Mouse (Mus musculus) spleen, adult 2 months (tissue): Measurements from ENCODE around the gene Ccdc62.

ENCODE experiments used
- CTCF ChIP-seq: fragments of 200-500 bp; IDR thresholded peaks from 2 replicates; pipeline ENCODE4 v1.5.1; 2011; ENCODE audit warnings: mild to moderate bottlenecking, inconsistent platforms; ENCODE audit not compliant: insufficient read depth, insufficient read length, insufficient replicate concordance; ENCODE audit errors: extremely low read depth
- POLR2A ChIP-seq: fragments of 200-500 bp; IDR thresholded peaks from 2 replicates; pipeline ENCODE4 v1.6.1; 2011; ENCODE audit warnings: low read depth, low read length, inconsistent platforms

DNA sequence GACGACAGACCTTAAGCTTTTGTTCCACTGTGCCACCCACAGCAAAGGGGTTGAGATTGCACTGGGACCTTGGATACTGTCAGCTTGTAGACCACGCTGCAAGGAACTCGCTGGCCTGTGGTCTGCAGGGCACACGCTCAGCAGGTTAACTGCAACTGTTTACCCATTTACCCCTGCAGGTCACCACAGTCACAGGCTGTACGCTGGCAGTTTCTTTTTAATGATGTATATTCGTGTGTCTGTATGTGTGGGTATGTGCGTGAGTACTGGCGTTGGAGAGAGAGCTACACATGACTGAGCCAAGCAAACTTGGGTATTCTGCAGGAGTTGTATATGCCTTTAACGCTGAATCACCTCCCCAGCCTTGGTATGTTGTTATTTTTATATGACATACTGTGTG is 88.2 kb downstream of the Ccdc62 start:
- TF ChIP-seq CTCF (no peak), POLR2A (no peak)
